Mouse (Mus musculus): Measurements from ENCODE around the gene Espn.

GRCm38 (mm10) chr4:152112329-152112728, 39.8 kb downstream of the Espn start:
- TF ChIP-seq CTCF (IDR thresholded peaks at IDR 0.05; ENCODE audit: low read depth, low read length) = no peak
- no peak for TF ChIP-seq POLR2A (IDR thresholded peaks at IDR 0.05; ENCODE audit: insufficient read depth, low read length)
